Mouse (Mus musculus) ovary, postnatal 36 days (tissue): ENCODE measurements around the gene Sfi1.
"Not testable (repeated sequence)": the region's sequence is repeated elsewhere in the genome, so short reads cannot be mapped to it uniquely, and the experiment has no call there.

Experiments
- DNase-seq: peaks from one replicate; pipeline ENCODE4 v3.0.0; 2022; ENCODE audit warnings: low spot score, mixed read lengths

Sfi1 gene

GRCm38 (mm10) chr11:3104501-3105260 lies 88.6 kb downstream of the Sfi1 start:
- DNase-seq: not testable (repeated sequence)

- no peak for DNase-seq
Observed at GRCm38 (mm10) chr11:3103619-3104164, 89.6 kb downstream of the Sfi1 start.

- not testable (repeated sequence) for DNase-seq
Observed at GRCm38 (mm10) chr11:3102626-3103025, 90.6 kb downstream of the Sfi1 start.

GRCm38 (mm10) chr11:3101875-3102494 lies 91.3 kb downstream of the Sfi1 start:
- no peak for DNase-seq

- DNase-seq: no peak
Observed at GRCm38 (mm10) chr11:3101072-3101874, 92.0 kb downstream of the Sfi1 start.

- DNase-seq: not testable (repeated sequence)
Observed at GRCm38 (mm10) chr11:3100066-3100645, 93.1 kb downstream of the Sfi1 start.
